Mouse (Mus musculus) myocyte (in vitro differentiated cells): Measurements from ENCODE around the gene Slc37a1. TPM values are rescaled to one million over a fixed set of nuclear protein-coding genes. Genes with fewer than 3 reads are reported as not detected.

ENCODE experiments used
- H3K27me3 ChIP-seq: one replicate; pipeline ENCODE4 v1.6.1; 2011; ENCODE audit not compliant: control insufficient read depth, insufficient read depth, insufficient read length
- H3K36me3 ChIP-seq: one replicate; pipeline ENCODE4 v1.6.1; 2011; ENCODE audit not compliant: control insufficient read depth, insufficient read depth
- H3K4me2 ChIP-seq: one replicate; pipeline ENCODE4 v1.6.1; 2011; ENCODE audit warnings: low read depth, control low read depth
- H3K4me3 ChIP-seq: one replicate; pipeline ENCODE4 v1.5.1; 2011; ENCODE audit warnings: mild to moderate bottlenecking, control low read depth, moderate library complexity
- H3K79me2 ChIP-seq: one replicate; pipeline ENCODE4 v1.6.1; 2011; ENCODE audit not compliant: control insufficient read depth, insufficient read depth
- H3ac ChIP-seq: one replicate; pipeline ENCODE4 v1.6.1; 2011; ENCODE audit not compliant: control insufficient read depth, insufficient read length
- CEBPB ChIP-seq: IDR thresholded peaks from 2 replicates; pipeline ENCODE4 v1.6.1; 2011; ENCODE audit warnings: mild to moderate bottlenecking, moderate library complexity; ENCODE audit not compliant: poor library complexity, insufficient read depth, severe bottlenecking
- E2F4 ChIP-seq: IDR thresholded peaks from one replicate; pipeline ENCODE4 v1.6.1; 2011; ENCODE audit warnings: mild to moderate bottlenecking, control low read depth, moderate library complexity; ENCODE audit not compliant: insufficient read depth
- MAX ChIP-seq: IDR thresholded peaks from one replicate; pipeline ENCODE4 v1.6.1; 2011; ENCODE audit warnings: low read depth, mild to moderate bottlenecking, control low read depth
- MYOD1 ChIP-seq, 3 experiments: IDR thresholded peaks; one replicate each; pipeline ENCODE4 v1.6.1; 2011; ENCODE audit warnings: control low read depth in 2 of 3, low read depth in 2 of 3, mild to moderate bottlenecking in 2 of 3, moderate library complexity in 1 of 3; ENCODE audit not compliant: insufficient read length in 2 of 3, control insufficient read depth in 1 of 3
- MYOG ChIP-seq, 3 experiments: IDR thresholded peaks; one replicate each; pipeline ENCODE4 v1.6.1; 2011; ENCODE audit warnings: control low read depth in 2 of 3, low read depth in 2 of 3, mild to moderate bottlenecking in 2 of 3; ENCODE audit not compliant: insufficient read length in 2 of 3, control insufficient read depth in 1 of 3, insufficient read depth in 1 of 3
- POLR2A ChIP-seq: IDR thresholded peaks from one replicate; pipeline ENCODE4 v1.6.1; 2011; ENCODE audit warnings: low read depth, mild to moderate bottlenecking, control low read depth, moderate library complexity; ENCODE audit not compliant: insufficient read length
- POLR2AphosphoS2 ChIP-seq: IDR thresholded peaks from one replicate; pipeline ENCODE4 v1.6.1; 2011; ENCODE audit warnings: low read depth, control low read depth; ENCODE audit not compliant: insufficient read length
- REST ChIP-seq: IDR thresholded peaks from one replicate; pipeline ENCODE4 v1.6.1; 2011; ENCODE audit warnings: mild to moderate bottlenecking, control low read depth, moderate library complexity; ENCODE audit not compliant: insufficient read depth, insufficient read length
- SRF ChIP-seq: IDR thresholded peaks from one replicate; pipeline ENCODE4 v1.6.1; 2011; ENCODE audit warnings: low read depth; ENCODE audit not compliant: control insufficient read depth, insufficient read length
- TCF12 ChIP-seq: IDR thresholded peaks from one replicate; pipeline ENCODE4 v1.6.1; 2011; ENCODE audit warnings: mild to moderate bottlenecking, control low read depth; ENCODE audit not compliant: poor library complexity, insufficient read depth, severe bottlenecking
- TCF3 ChIP-seq: IDR thresholded peaks from one replicate; pipeline ENCODE4 v1.6.1; 2011; ENCODE audit warnings: low read depth, control low read depth; ENCODE audit not compliant: insufficient read length
- USF1 ChIP-seq: IDR thresholded peaks from one replicate; pipeline ENCODE4 v1.6.1; 2011; ENCODE audit warnings: low read depth, mild to moderate bottlenecking, control low read depth, moderate library complexity
- polyA plus RNA-seq: library from polyadenylated mRNA; unstranded; fragments of >200 nt; fragmentation: generic; extraction: Trizol; gene quantifications from one replicate; pipeline ENCODE4 v1.2.1, GENCODE M21; 2012; ENCODE audit warnings: missing spikeins

The Slc37a1 gene
- 0.12 TPM for polyA plus RNA-seq

DNA sequence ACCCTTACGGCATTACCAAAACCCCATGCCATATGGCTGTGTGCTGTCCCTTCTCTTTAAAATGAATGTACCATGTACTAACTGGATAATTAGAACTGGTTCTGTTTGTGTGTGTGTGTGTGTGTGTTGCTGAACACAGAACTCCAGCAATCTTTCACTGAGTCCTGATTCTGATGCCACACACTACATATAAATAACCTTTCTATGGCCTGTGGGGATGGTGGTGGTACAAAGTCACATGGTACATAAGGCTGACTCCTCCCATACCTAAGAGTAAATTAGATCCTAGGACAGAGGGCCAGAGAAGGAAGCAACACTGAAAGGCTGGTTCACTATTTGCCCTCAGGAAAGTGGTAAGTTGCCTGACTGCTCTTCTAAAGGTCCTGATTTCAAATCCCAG, at the start of gene Slc37a1:
Gene Slc37a1, plus strand, starts transcription at position 301 of the 400 bp plus-strand sequence.
- H3K4me2 ChIP-seq = no peak within 1 kb of the TSS
- H3K4me3 ChIP-seq = no peak within 1 kb of the TSS
- H3K36me3 ChIP-seq = no peaks in the 10 kb centered on the region
- H3K27me3 ChIP-seq = no peaks in the 10 kb centered on the region
- H3K79me2 ChIP-seq = no peaks in the 10 kb centered on the region
- H3ac ChIP-seq = no peak within 1 kb of the TSS
- TF ChIP-seq SRF (no peak), MYOG (IDR thresholded peaks at IDR 0.05; ENCODE audit: control insufficient read depth in 1 of 3, insufficient read depth in 1 of 3, insufficient read length in 2 of 3, low read depth in 2 of 3) (no peak), MAX (no peak), E2F4 (no peak), TCF12 (no peak), POLR2AphosphoS2 (no peak), TCF3 (no peak), REST (no peak), CEBPB (no peak), MYOD1 (IDR thresholded peaks at IDR 0.05; ENCODE audit: control insufficient read depth in 1 of 3, insufficient read length in 2 of 3, low read depth in 2 of 3) (no peak), POLR2A (no peak), USF1 (no peak)

DNA sequence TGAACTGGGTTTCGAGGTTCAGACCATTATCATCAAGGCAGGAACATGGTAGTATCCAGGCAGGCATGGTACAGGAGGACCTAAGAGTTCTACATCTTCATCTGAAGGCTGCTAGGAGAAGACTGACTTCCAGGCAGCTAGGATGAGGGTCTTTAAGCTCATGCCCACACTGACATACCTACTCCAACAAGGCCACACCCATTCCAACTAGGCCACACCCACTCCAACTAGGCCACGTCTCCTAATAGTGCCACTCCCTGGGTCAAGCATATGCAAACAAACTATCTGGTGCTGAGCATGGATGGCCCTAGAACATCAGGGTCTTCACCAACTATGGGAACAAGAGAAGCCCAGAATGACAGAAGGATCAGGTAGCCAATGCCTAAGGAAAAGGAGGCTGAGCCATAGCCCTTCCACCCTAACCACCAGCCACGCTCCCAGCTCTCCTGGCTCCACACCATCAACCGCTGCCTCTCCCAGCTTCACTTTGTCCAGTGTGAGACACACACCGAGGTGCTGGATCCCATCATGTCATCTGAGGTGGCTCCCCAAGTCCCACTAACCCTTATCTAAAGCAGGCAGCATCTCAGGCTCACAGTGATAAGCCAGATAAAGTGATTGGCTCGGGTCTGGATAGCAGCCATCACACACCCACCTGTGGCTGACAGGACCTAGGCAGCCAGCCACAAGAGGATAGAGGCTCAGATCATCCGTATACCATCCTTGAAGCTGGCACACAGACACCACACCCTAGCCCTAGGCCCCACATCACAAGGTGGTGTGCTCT, 48.2 kb upstream of the Slc37a1 start:
- TF ChIP-seq SRF (no peak), POLR2AphosphoS2 (no peak), REST (no peak), CEBPB (no peak), USF1 (no peak), TCF12 (no peak), E2F4 (no peak), TCF3 (no peak), MYOD1 (IDR thresholded peaks at IDR 0.05; ENCODE audit: control insufficient read depth in 1 of 3, insufficient read length in 2 of 3, low read depth in 2 of 3) (no peak), MYOG (IDR thresholded peaks at IDR 0.05; ENCODE audit: control insufficient read depth in 1 of 3, insufficient read depth in 1 of 3, insufficient read length in 2 of 3, low read depth in 2 of 3) (no peak)
- Histone ChIP-seq H3K4me3 (no peak overlapping the region), H3K4me2 (no peak overlapping the region), H3ac (no peak overlapping the region), H3K79me2 (no peaks in the 10 kb centered on the region), H3K27me3 (no peaks in the 10 kb centered on the region), H3K36me3 (no peaks in the 10 kb centered on the region)

DNA sequence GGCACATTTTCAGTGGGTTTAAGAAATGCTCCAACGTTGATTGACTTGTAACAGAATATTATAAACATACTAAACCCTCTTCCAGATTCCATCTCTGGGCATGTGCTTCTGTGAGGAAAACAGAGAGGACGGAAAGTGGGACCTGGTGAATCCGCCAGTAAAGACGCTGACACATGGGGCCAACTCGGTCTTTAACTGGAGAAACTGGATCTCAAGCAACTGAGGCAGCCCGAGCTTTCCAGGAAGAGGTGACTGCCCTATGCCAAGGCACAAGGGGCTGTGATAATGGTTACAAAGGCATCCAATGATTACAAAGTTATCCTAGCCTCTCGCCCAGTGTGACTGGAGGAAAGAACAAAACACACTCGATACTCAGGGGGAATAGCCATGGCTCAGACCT, 45.4 kb upstream of the Slc37a1 start:
- no peak overlapping the region for H3K4me3 ChIP-seq
- TF ChIP-seq E2F4 (no peak), MAX (no peak), MYOG (IDR thresholded peaks at IDR 0.05; ENCODE audit: control insufficient read depth in 1 of 3, insufficient read depth in 1 of 3, insufficient read length in 2 of 3, low read depth in 2 of 3) (no peak), TCF12 (no peak), USF1 (no peak), POLR2A (no peak), REST (no peak), MYOD1 (IDR thresholded peaks at IDR 0.05; ENCODE audit: control insufficient read depth in 1 of 3, insufficient read length in 2 of 3, low read depth in 2 of 3) (no peak)
- no peaks in the 10 kb centered on the region for H3K79me2 ChIP-seq
- H3K27me3 ChIP-seq = no peaks in the 10 kb centered on the region
- H3ac ChIP-seq = no peak overlapping the region
- no peak overlapping the region for H3K4me2 ChIP-seq
- H3K36me3 ChIP-seq = no peaks in the 10 kb centered on the region

DNA sequence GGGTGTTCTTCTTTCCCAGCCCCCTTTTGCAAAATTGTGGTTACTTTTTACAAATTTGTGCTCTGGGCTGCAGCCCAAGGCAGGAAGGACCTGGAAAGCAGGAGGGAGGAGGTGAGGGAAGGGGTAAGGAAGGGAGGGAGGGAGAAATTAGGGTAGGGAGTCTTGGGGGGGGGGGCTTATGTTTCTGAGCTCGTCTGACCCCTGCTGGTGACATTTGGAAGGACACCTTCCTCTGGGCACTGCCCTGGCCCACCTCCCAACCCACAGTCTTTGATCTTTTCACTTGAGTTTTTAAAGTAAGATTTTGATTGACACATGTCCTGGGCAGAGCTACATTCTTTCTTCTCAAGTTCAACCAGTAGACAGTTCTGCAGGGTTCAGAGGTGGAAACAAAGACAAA, 43.8 kb upstream of the Slc37a1 start:
- no peak overlapping the region for H3K4me3 ChIP-seq
- H3K27me3 ChIP-seq = peaks cover 6% of the 10 kb centered on the region
- TF ChIP-seq TCF12 (no peak), E2F4 (no peak), CEBPB (no peak), TCF3 (no peak), REST (no peak), MAX (no peak), MYOD1 (IDR thresholded peaks at IDR 0.05; ENCODE audit: control insufficient read depth in 1 of 3, insufficient read length in 2 of 3, low read depth in 2 of 3) (no peak), SRF (no peak), USF1 (no peak), POLR2AphosphoS2 (no peak), MYOG (IDR thresholded peaks at IDR 0.05; ENCODE audit: control insufficient read depth in 1 of 3, insufficient read depth in 1 of 3, insufficient read length in 2 of 3, low read depth in 2 of 3) (no peak), POLR2A (no peak)
- H3K36me3 ChIP-seq = no peaks in the 10 kb centered on the region
- H3ac ChIP-seq = no peak overlapping the region
- H3K79me2 ChIP-seq = no peaks in the 10 kb centered on the region
- no peak overlapping the region for H3K4me2 ChIP-seq
